Comparison of ENCODE assay signal across 10 mouse cellular contexts in genomic region chr5:125252664-125253063, GRCm38 (mm10).
DNase-seq lines count a peak whose midpoint lies in the region; ATAC-seq and TF ChIP-seq lines count a peak whose summit lies in the region.
"Had no signal": no experiment of that assay in that cellular context is flagged by ENCODE, and none has a peak within 500 bp of the region (broad histone marks: within the 10 kb centered on the region; RNA-seq: fewer than 3 reads in every experiment).

No protein-coding gene starts in this region.

- no peaks in the 10 kb centered on the region for H3K36me3 ChIP-seq in forebrain, embryonic 15.5 days
- H3K36me3 ChIP-seq in forebrain, embryonic 14.5 days (ENCODE audit: control insufficient read depth, insufficient read depth, low read length) = no peaks in the 10 kb centered on the region
- H3K36me3 ChIP-seq in heart, postnatal 0 days (replicated peaks; ENCODE audit: control insufficient read depth, insufficient read depth, low read length) = no peaks in the 10 kb centered on the region
- H3K36me3 ChIP-seq in midbrain, embryonic 13.5 days = no peaks in the 10 kb centered on the region
- H3K36me3 ChIP-seq: embryonic facial prominence, embryonic 12.5 days; liver, embryonic 15.5 days had no signal

- no peak for TF ChIP-seq CTCF in heart, postnatal 0 days (IDR thresholded peaks at IDR 0.05; ENCODE audit: low read depth)

- no peaks in the 10 kb centered on the region for H3K27me3 ChIP-seq in forebrain, embryonic 15.5 days
- H3K27me3 ChIP-seq in forebrain, embryonic 14.5 days (replicated peaks; ENCODE audit: control insufficient read depth, insufficient read depth, low read length) = no peaks in the 10 kb centered on the region
- no peaks in the 10 kb centered on the region for H3K27me3 ChIP-seq in heart, postnatal 0 days (ENCODE audit: control insufficient read depth, insufficient read depth, low read length)
- no peaks in the 10 kb centered on the region for H3K27me3 ChIP-seq in midbrain, embryonic 13.5 days
- H3K27me3 ChIP-seq: embryonic facial prominence, embryonic 12.5 days; liver, embryonic 15.5 days had no signal

- WGBS in forebrain, embryonic 15.5 days = 85% methylated on average over 8 of the region's 8 CpGs
- 87% methylated on average over 8 of the region's 8 CpGs for WGBS in forebrain, embryonic 14.5 days
- WGBS in heart, postnatal 0 days = 39% methylated on average over 8 of the region's 8 CpGs
- 94% methylated on average over 8 of the region's 8 CpGs for WGBS in midbrain, embryonic 13.5 days

- TF ChIP-seq EP300 in heart, postnatal 0 days (IDR thresholded peaks at IDR 0.05; ENCODE audit: low read depth) = no peak

- H3K4me2 ChIP-seq in forebrain, embryonic 15.5 days (replicated peaks) = no peak overlapping the region
- no peak overlapping the region for H3K4me2 ChIP-seq in forebrain, embryonic 14.5 days (ENCODE audit: low read length)
- H3K4me2 ChIP-seq in heart, postnatal 0 days (ENCODE audit: low read depth, low read length) = 0 out of 2 replicates have a peak overlapping the region, but pooled peaks have one; percentile 1
- H3K4me2 ChIP-seq in midbrain, embryonic 13.5 days (replicated peaks) = no peak overlapping the region
- H3K4me2 ChIP-seq: embryonic facial prominence, embryonic 12.5 days; liver, embryonic 15.5 days had no signal

- no peaks in the 10 kb centered on the region for H3K4me1 ChIP-seq in forebrain, embryonic 15.5 days
- no peaks in the 10 kb centered on the region for H3K4me1 ChIP-seq in forebrain, embryonic 14.5 days (ENCODE audit: control insufficient read depth, insufficient read depth, low read length)
- H3K4me1 ChIP-seq in heart, postnatal 0 days (ENCODE audit: control insufficient read depth, insufficient read depth) = no peaks in the 10 kb centered on the region
- H3K4me1 ChIP-seq in midbrain, embryonic 13.5 days (replicated peaks) = 0 out of 2 replicates have a peak, but pooled peaks cover 3% of the 10 kb centered on the region
- H3K4me1 ChIP-seq: liver, embryonic 15.5 days had no signal

- ATAC-seq in forebrain, embryonic 15.5 days (replicated peaks) = no peak
- no peak for ATAC-seq in forebrain, embryonic 14.5 days
- ATAC-seq in heart, postnatal 0 days (ENCODE audit: insufficient read depth, low read depth) = peak; percentile 66
- no peak for ATAC-seq in erythroid progenitor cell, adult 5-6 weeks (replicated peaks; ENCODE audit: low FRiP score, poor library complexity, severe bottlenecking)
- no peak for ATAC-seq in midbrain, embryonic 13.5 days

- no peak for DNase-seq in forebrain, embryonic 14.5 days (ENCODE audit: low spot score)
- DNase-seq in adrenal gland, adult 2 months = peak; percentile 95
- DNase-seq in heart, postnatal 0 days (ENCODE audit: low spot score) = peak; percentile 37
- DNase-seq in lung, postnatal 25 days (ENCODE audit: low spot score) = peak; percentile 89
- DNase-seq in right cerebral cortex, postnatal 4 days = no peak

- H3K9me3 ChIP-seq in forebrain, embryonic 15.5 days = no peaks in the 10 kb centered on the region
- no peaks in the 10 kb centered on the region for H3K9me3 ChIP-seq in forebrain, embryonic 14.5 days (replicated peaks; ENCODE audit: control insufficient read depth, low read length)
- H3K9me3 ChIP-seq in heart, postnatal 0 days (replicated peaks; ENCODE audit: control insufficient read depth, low read length) = no peaks in the 10 kb centered on the region
- no peaks in the 10 kb centered on the region for H3K9me3 ChIP-seq in midbrain, embryonic 13.5 days
- H3K9me3 ChIP-seq: embryonic facial prominence, embryonic 12.5 days; liver, embryonic 15.5 days had no signal

- H3K27ac ChIP-seq in forebrain, embryonic 15.5 days (replicated peaks) = 0 out of 2 replicates have a peak overlapping the region, but pooled peaks have one; percentile 36
- H3K27ac ChIP-seq in forebrain, embryonic 14.5 days (ENCODE audit: low read depth, low read length) = no peak overlapping the region
- peak overlapping the region; percentile 58 for H3K27ac ChIP-seq in heart, postnatal 0 days (ENCODE audit: low read depth)
- no peak overlapping the region for H3K27ac ChIP-seq in midbrain, embryonic 13.5 days
- H3K27ac ChIP-seq: embryonic facial prominence, embryonic 12.5 days; liver, embryonic 15.5 days had no signal

- H3K9ac ChIP-seq in forebrain, embryonic 15.5 days (replicated peaks) = no peak overlapping the region
- H3K9ac ChIP-seq in forebrain, embryonic 14.5 days (ENCODE audit: low read length) = no peak overlapping the region
- H3K9ac ChIP-seq in heart, postnatal 0 days (replicated peaks; ENCODE audit: low read depth, low read length) = no peak overlapping the region
- H3K9ac ChIP-seq in midbrain, embryonic 13.5 days (replicated peaks) = no peak overlapping the region
- H3K9ac ChIP-seq: embryonic facial prominence, embryonic 12.5 days; liver, embryonic 15.5 days had no signal

- H3K4me3 ChIP-seq in forebrain, embryonic 15.5 days = no peak overlapping the region
- no peak overlapping the region for H3K4me3 ChIP-seq in forebrain, embryonic 14.5 days (ENCODE audit: low read depth, low read length)
- H3K4me3 ChIP-seq in heart, postnatal 0 days (ENCODE audit: low read depth, low read length) = no peak overlapping the region
- H3K4me3 ChIP-seq in midbrain, embryonic 13.5 days (replicated peaks) = no peak overlapping the region
- H3K4me3 ChIP-seq: embryonic facial prominence, embryonic 12.5 days; liver, embryonic 15.5 days had no signal

Comparison
In these comparisons a context has a peak if more than half of its experiments do, and no peak if none do; other contexts are left out.
1. H3K27ac ChIP-seq: peak in forebrain, embryonic 15.5 days (single experiment) and heart, postnatal 0 days (single experiment); none in forebrain, embryonic 14.5 days (single experiment) and midbrain, embryonic 13.5 days (single experiment).
2. DNase-seq: peak in adrenal gland, adult 2 months (single experiment), heart, postnatal 0 days (single experiment) and lung, postnatal 25 days (single experiment); none in forebrain, embryonic 14.5 days (single experiment) and right cerebral cortex, postnatal 4 days (single experiment).